Mouse (Mus musculus): Measurements from ENCODE around the gene Alg12. TPM values are rescaled to one million over a fixed set of nuclear protein-coding genes. Genes with fewer than 3 reads are reported as not detected.
A peak's percentile ranks its signal among the peaks of the same experiment; 100 is the strongest.

The Alg12 gene
- total RNA-seq (2021): 1 to 10 TPM; 6.6 to 9.0 TPM

- peak; percentile 99 for DNase-seq
These were observed at the start of gene Alg12, which contains the start of gene Creld2 for GRCm38 (mm10) chr15:88819026-88819905. TSS of gene Alg12 (minus strand) at chr15:88819318. TSS of gene Creld2 (plus strand) at chr15:88819646.

DNA sequence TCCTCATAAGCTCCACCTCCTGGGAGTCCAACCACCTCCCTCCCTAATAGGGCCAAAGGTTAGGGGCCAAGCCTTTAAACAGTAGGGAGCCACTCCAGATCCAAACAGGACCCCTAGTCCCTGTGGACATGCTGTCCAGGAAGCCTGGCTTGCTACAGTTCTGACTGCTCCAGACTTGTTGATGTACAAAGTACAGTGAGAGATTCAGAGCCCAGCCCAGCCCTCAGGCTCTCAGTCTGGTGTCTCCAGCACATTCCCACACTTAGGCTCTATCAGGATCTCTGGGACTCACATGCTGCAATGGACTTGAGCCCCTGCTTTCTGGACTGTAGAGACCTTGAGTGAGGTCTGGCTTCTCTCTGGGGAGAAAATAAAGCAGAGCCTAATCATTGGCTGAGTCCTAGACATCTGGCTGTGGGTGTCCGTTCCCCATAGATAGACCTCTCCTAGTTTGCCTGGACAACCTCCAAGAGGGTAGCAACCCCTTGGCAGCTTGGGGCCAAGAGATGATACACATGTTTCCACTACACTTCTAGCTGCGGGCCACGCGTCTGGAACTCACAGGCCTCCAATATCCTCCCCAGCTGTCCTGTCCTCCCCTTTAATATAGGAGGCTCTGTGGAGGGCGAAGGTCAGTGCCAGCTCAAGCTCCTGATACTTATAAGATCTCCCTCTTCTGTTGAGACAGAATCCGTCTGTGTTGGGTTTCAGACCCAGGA, 49.1 kb upstream of the Alg12 start:
- DNase-seq: peak; percentile 61

- peak; percentile 83 for DNase-seq
These were observed 48.4 kb upstream of the Alg12 start for GRCm38 (mm10) chr15:88867368-88868023.

- no peak for DNase-seq
These were observed 47.8 kb upstream of the Alg12 start for GRCm38 (mm10) chr15:88866934-88867356.

- no peak for DNase-seq
These were observed 47.0 kb upstream of the Alg12 start for GRCm38 (mm10) chr15:88865888-88866695.

GRCm38 (mm10) chr15:88865061-88865460, 45.9 kb upstream of the Alg12 start:
- no peak for DNase-seq

DNA sequence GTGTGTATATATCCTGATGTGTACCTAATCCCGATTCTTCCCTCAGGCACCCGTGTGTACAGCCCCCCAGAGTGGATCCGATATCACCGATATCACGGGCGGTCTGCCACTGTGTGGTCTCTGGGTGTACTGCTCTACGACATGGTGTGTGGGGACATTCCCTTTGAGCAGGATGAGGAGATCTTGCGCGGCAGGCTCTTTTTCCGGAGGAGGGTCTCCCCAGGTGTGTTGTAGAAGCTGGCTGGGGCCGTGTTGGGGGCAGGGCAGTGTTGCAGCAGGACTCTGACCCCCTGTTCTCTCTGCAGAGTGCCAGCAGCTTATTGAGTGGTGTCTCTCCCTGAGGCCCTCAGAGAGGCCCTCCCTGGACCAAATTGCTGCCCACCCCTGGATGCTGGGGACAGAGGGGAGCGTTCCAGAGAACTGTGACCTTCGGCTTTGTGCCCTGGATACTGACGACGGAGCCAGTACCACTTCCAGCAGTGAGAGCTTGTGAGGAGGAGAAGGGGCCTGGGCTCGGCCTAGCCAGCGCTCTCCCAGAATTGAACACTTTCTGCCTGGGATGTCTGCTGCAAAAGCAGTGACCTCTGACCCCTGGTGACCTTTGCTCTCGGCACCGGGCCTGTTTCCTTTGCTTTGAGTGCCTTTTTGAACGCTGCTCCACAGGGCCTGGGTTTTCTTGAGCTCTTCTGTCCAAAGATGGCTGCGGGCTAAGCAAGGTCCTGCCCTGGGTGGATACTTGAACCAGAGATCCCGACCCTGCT, 45.3 kb upstream of the Alg12 start:
- DNase-seq: no peak

DNA sequence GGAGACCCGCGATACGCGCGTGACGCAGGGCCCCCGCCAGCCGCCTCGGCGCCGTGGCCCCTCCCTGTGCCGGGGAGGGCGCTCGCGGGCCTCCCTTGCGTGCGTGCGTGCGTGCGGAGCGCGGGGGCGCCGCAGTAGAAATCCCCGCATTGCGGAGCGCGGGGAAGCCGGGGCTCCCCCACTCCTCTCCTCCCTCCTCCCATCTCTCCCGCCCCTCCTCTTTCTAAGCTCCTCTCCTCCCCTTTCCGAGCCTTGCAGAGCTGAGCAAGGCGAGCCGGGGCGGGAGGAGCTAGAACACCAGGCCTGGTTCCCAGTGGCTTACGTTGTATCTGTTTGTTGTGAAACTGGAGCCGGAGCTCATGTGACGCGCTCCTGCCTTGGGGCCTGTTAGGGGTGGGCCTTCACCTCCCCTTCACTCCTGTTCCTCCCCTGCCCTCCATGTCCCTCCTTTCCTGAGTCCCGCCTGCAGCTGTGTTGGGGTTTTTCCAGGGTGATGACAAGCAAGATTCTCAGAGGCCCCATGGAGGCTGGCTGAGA, 44.6 kb upstream of the Alg12 start:
- DNase-seq: peak; percentile 92

DNA sequence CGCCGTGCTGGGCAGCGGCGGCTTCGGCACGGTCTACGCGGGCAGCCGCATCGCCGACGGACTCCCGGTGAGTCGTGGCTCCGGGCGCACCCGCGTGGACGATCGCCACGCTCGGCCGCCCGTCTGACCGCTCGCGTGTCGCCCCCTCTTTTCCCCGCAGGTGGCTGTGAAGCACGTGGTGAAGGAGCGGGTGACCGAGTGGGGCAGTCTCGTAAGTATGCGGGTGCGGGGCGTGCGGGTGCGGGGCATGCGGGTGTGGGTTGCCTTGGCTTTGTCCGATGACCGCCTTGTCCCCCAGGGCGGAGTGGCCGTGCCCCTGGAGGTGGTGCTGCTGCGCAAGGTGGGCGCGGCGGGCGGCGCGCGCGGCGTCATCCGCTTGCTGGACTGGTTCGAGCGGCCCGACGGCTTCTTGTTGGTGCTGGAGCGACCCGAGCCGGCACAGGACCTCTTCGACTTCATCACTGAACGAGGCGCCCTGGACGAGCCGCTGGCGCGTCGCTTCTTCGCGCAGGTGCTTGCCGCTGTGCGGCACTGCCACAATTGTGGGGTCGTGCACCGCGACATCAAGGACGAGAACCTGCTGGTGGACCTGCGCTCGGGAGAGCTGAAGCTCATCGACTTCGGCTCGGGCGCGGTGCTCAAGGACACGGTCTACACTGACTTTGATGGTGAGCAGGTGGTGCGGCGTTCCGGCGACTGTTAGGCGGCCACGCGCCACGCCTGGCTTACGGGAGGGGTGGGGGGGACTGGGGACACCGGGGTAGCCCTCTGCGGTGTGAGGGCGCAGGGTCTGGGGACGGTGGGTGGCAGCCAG, 44.0 kb upstream of the Alg12 start:
- DNase-seq: peak; percentile 62

DNA sequence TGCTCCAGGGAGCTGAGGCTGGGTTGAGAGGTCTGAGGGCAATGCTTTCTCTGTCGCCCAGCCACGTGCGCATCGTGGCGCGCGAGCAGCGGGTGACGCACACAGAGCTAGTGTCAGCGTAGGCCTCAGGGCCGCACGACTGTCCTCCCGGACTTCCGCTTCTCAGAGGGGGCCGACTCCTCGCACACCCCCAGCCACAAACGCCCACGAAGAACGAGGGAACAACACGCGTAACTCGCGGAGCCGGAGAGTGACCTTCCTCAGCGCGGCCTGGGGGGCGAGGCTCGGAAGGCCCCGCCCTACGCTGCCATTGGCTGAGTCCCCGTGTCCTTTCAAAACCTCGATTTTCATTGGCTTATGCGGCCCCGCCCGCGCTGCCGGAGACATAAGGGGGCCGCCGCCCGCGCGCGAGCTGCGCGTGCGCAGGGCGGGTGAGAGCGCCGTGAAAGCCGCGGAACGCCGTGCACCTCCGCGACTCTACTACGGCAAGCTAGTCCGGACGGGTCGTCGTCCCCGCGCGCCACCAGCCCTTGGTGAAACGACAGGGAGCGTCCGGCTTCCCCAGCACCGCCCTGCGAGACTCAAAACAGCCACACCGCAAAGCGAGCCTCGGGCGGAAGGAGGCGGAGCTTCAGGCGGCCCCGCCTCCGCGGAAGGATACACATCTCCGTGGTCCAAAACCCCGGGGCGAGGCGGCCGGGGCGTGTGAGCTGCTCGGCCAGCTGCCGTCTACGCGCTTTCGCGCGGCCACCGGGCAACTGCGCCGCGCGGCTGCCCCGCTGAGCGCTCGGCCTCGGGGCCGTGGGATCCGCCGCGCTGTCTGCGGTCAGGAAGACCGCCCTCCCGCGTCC, 42.9 kb upstream of the Alg12 start, which contains the start of gene Pim3:
Gene Pim3, plus strand, starts transcription at position 415 of the 851 bp plus-strand sequence.
- peak; percentile 97 for DNase-seq

GRCm38 (mm10) chr15:88860781-88861180, 41.7 kb upstream of the Alg12 start:
- peak; percentile 27 for DNase-seq

DNA sequence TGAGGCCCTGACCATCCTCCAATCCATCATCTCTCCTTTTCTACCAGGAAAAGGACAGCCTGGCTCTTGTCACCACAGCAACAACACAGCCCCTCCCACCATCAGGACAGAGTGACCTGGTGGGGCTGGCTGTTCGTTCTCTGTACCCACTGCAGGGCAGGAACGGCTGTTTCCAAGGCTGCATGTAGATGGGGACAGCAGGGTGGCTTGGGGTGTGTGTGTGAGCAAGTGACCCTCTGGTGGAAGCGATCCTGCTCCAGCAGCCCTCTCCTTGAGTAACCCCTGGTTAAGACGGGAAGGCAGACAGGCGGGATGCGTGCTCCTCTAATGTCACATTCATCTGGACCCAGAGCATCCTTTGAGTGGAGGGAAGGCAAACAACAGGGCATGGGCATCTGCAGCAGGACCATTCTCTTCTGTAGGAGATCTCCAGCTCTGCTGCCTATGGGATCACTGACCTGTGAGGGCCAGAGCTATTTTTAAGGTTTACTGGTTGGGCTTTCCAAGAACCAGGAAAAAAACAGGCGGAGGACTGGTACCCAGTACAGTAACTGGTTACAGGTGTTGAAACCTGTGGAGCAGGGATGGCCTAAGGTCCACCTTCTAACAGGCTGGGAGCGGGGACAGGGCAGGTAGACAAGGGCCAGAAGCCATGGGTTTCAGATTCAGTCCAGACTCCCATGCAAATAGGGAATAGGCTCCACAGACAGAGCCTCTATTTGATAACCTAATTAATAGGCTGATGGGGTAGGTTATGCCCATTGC, 40.3 kb upstream of the Alg12 start:
- no peak for DNase-seq

DNA sequence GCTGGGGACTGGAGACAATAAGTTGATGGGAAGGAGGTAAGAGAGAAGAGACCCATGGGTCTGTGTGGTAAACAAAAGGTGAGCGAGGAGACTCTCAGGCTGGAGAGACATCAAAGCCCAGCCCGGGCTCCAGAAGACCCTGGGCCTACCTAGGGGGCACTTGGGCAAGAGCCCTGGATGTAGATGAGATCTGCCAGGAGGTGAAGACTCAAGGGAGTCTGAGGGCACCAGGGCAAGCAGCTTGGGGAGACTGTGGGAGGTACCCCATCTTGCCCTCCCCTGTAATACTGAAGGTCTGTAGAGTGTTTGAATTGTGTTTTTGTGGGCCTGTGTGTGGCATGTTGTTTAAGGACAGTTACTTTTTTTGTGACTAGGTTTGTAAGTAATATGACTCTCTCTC, 39.6 kb upstream of the Alg12 start:
- DNase-seq: no peak

DNA sequence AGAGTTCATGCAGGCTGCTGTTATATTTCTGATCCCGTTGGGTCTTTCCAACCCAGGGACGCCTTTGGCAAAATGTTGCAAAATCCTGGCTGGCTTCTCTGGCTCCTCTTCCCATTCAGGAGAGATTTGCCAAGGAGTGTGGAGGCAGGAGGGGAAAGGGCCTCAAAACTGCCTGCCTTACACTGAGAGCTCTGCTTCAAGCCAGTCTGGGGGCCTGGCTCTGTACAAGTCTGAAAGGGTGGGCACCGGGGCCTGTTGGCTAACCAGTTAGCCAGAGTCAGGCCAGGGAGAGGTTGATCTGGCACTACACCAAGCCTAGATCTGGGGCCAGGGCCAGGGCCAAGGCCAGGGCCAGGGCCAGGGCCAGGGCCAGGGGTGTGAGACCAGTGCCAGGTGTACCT, 39.0 kb upstream of the Alg12 start:
- no peak for DNase-seq

DNA sequence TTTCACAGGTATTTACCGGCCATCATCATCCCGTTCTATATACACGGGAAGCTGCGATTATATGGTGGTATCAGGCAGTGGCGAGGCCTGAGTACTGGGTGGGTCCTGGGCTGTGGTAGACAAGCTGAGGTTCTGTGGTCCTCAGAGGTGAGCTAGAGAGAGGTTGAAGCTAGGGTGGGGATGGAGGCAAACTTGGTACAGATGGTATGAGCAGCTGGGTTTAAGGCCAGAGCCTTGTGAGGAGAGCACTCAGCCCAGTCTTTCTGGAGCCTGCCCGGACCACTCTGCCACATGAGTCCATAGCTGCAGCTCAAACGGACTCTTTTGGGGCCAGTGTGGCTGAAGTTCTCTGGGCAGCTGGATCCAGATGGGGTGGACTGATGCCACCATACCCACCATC, 38.2 kb upstream of the Alg12 start:
- no peak for DNase-seq

- no peak for DNase-seq
These were observed 37.5 kb upstream of the Alg12 start for GRCm38 (mm10) chr15:88856613-88857012.

DNA sequence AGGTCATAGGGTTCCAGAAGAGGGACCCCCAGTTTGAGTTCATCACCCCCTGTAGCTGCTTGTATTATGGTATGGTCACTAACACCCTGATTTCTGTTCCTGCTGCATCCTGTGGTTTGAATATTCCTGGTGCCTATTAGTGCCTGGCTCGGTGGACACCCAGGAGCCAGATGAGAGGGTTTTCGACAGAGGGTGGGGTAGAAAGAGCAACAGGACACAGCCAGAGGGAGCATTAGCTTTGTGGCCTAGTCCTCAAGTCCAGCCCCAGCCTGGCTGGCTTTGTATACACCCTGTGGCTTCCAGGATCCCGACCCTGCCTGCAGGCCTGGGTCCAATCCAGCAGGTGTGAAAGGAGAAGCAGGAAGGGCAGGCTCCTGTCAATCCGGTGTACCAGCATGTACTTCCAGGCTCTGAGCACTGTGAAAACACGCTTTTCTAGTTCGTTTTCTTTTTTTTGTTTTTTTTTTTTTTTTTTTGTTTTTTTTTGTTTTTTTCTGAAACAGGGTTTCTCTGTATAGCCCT, 36.8 kb upstream of the Alg12 start:
- DNase-seq: no peak

All from heart, postnatal 4 days (tissue).